Mouse (Mus musculus) NIH3T3 (cell line): ENCODE measurements around the gene Fam186b.

Experiments
- DNase-seq: peaks from one replicate; pipeline ENCODE4 v3.0.0-alpha.2; 2012; ENCODE audit warnings: low read depth

The Fam186b gene

DNA sequence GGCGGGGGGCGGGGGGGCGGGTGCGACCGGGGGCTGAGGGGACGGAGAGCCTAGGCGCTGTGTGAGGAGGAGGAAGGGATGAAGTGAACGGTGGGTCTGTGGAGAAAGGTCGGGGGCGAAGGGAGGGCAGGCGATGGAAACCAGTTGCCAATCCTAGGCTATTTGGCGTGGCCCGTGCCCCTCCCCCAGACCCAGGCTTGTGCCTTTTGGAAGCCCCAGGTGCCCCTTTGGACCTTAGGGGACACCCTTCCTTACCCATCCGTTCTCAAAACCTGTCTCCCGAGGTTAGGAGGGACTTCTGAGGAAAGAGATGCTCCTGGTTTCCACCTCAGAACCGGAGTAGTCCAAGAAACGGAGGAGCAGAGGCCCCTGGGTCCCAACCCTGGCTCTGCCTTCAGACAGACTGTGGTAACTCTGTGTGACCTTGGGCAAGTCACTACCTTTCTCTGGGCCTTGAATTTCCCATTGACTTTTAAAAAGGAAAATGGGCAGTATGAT lies at the start of gene Fam186b:
TSS of gene Fam186b (minus strand) at position 405 of the 498 bp plus-strand sequence.
- DNase-seq, result peak; percentile 28

DNA sequence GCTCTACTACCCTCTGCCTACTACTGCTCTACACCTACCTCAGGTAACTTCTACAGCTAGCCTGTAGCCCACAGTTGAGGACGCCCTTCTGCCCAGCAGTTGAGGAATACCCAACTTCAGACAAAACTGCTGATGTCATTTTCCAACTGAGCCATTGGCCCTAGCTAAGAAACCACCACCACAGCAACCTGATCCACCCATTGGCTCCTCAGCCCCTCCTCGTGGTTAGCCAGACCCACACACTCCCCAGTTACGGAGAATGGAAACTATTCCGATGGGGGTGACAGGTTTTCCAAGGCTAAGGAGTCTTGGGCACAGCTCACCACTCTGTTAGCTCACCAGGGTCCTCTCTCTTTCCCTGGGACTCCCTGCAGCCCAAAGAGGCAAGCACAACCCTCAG lies 49.3 kb upstream of the Fam186b start:
- DNase-seq, result peak; percentile 32

DNA sequence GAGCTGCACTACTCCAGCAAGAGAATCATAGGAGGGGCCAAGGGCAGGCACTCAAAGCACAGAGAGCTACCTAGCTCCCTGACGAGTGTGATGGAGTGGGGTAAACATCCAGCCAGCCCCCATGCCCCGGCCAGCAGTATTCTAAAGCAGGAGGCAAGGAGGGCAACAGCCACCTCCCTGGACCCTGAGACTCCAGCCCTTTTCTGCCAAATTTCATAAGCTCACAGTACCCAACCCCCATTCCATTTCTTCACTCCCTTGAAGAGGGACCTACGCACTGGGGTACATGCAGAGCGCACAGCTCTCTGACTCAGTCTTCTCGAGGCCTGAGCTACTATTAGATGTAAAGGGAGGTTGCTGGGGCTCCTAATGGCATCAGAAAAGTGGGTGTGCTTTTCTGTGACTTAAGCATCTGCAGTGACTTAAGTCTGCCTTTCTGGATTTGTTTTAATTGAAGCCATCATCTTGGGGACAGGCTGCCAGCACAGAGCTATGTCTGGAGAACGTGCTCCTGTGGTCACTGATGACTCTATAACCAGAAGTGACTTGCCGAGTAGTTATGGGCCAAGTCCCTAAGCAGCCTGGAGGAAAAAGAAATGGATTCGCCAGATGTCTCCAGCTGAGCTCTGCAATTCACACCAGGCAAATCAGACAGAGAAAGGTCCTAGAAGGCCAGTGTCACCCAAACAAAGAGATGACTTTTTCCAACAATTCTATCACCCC lies 48.6 kb upstream of the Fam186b start:
- DNase-seq, result peak; percentile 77

DNA sequence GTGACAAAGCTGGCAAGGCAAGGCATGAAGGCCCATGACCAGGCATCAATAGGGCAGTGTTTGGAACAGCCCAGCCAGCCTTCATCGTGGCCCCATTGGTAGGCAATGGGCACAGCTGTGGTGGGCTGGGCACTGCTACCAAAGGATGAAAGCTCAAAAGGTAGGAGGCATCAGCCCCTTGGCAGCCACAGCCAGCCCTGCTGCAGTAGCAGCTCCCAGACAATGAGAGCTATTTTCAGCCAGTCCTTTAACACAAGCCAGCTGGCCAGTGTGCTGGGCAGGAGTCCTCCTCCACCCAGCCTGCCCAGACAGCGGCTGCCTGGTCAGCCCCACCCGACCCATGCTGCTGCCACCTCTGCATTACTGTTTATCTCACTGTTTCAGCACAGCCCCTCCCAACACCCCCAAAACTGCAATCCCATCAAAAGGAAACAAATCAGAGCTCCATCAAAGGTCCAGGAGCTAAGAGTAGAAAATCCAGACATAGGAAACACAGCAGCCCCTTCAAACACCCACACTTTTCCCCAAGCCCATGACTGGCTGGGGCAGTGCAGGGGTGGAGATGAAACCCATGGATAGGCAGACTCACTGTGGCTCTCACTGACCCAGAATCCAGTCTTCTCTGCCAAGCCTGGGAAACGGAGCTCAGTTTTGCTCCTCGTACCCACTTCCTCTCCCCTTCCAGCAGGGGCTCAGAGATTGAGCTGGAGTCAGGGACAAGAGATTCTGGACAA lies 47.9 kb upstream of the Fam186b start:
- DNase-seq, result peak; percentile 77

DNA sequence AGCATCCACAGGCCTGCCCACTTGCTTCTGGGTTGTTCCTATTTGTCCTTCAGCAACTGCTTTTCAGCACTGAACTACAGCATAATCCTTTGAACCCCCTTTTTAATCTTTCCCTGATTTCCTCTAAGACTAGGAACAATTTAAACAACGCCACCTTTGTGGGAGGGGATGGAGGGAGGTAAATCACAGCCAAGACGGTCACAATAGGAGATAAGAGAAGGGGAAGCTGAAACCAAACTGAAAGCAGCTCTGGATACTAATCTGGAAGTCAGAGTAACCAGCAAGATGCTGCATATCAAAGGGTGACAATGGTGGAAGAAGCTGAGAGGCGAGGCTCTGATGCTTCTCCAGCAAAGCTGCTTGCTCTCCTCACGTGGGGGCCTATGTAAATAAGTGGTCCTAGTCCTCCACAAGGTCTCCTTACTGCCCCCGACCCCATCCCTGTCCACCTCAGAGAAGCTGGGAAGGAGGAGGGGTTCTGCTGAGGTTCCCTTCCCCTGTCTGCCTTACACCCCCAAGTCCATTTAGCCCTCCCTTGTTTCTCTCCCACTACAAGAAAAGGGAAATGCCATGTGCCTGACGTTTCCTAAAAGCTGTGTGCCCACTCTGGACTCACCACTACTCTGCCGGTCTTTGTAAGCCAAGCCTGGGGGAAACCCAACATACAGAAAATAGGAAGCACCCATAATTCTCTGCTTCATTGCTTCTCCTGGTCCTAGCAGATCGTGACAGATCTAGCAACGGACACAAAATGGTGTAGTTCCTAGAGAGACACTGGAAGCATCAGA lies 46.7 kb upstream of the Fam186b start:
- DNase-seq, result no peak

DNA sequence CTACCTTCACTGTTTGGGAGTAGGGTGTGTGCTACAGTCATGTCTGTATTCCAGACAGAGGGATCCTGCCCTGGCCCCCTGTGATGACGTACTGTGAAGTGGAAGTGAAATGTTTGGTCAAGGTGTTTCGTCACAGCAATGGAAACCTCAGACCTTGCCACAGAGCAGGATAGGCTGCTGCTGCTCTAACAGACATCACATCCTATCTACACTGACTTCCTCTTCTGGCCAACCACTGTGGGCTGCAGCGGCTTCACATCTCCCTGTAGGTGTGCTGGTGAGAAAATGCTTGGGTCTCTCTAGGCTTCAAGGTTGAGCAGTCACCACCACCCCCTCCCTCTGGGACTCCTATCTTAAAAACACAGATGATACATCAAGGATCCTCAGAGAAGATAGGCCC lies 45.4 kb upstream of the Fam186b start:
- no peak for DNase-seq

DNA sequence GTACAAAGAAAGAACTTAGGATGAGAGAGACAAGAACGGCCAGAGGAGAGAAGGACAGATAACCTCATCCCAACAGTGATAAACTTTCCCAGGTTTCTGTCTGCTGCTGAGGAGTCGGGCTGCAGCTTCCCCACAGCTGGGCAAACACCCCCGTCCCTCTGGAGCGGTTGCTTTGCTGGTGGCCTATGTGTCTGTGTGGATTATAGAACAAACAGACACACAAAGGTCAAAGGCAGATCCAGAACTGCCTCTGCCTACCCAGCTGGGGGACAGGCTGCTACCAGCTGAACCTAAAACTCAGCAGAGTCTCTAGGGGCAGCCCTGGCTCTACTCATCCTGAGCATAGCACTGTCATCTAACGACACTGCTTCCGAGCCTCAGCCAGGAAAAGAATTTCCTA lies 44.0 kb upstream of the Fam186b start:
- no peak for DNase-seq

DNA sequence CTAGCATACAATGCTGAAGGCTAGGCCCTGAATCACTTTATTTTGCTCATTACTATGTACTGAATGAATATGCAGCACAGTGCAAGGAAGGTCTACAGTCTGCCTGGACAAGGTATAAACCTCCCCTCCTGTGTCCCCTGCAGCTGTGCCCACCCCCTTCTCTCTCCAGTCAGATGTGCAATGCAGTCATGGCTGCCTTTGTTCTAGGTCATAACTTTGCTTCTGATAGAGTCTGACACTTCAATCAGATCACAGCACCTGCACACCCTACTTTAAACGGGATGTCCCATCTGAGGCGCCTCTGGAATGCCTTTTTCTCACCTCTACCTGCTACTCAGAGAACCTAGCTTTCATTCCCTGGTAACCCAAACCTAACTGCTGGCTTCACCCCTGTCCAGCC lies 43.2 kb upstream of the Fam186b start:
- no peak for DNase-seq

DNA sequence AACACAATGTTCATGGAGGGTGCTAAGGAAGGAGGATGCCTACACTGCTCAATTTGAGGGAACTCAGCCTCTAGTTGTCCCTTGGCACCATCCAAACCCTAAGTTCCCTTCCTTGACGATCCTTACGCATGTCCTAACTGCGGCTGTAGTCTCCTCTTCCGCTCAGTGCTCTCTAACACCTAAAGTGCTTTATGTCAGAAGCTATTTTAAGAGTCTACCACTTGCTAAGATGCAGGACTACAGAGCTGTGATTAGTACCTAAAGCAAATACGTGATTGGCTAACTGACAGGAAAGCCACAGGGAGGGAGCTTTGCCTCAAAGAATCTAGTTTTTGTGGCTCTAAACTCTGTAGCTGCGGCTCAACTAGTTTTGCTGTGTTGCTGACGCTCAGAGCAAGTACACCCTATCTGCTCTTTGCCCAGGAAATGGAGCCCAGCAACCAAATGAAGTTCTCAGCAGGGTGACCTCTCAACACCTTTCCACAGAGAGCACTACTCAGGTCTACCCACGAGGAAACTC lies 40.2 kb upstream of the Fam186b start:
- DNase-seq, result no peak

DNA sequence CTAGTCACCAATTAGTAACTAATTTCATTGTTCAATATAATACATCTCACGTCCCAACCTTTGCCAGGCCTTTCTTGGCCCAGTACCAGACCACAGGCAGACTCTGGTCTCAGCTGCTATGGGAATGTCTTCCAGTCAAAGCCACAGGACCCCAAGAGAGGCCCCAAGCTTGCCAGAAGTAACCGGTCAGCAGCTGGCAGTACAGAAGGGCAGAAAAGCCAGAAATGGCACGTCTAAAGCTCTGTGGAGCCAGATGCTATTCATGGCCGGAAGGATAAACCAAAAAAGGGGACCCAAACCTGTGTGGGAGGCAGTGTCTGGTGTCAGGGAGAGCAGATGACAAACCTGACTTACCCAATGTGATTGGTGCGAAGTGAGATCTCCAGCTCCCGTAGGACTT lies 38.8 kb upstream of the Fam186b start:
- peak; percentile 60 for DNase-seq

DNA sequence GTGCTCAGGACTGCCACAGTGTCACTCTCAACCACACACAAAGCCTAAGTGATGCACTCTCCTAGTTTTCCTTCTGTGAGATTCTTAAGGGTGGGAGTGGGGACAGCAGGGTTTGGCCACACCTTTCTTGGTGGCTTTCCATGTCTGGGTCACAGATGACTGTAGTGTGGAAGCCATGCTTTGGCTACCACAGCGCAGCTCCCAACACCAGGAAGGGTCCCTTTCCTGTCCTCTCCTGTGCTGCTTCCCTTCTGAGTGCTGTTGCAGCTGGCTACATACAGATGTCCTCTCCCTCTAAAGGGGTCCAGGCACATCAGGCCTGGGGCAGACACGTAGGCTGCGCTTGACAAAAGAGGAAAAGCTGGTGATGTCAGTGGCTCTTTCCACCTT lies 38.0 kb upstream of the Fam186b start:
- DNase-seq, result peak; percentile 23

DNA sequence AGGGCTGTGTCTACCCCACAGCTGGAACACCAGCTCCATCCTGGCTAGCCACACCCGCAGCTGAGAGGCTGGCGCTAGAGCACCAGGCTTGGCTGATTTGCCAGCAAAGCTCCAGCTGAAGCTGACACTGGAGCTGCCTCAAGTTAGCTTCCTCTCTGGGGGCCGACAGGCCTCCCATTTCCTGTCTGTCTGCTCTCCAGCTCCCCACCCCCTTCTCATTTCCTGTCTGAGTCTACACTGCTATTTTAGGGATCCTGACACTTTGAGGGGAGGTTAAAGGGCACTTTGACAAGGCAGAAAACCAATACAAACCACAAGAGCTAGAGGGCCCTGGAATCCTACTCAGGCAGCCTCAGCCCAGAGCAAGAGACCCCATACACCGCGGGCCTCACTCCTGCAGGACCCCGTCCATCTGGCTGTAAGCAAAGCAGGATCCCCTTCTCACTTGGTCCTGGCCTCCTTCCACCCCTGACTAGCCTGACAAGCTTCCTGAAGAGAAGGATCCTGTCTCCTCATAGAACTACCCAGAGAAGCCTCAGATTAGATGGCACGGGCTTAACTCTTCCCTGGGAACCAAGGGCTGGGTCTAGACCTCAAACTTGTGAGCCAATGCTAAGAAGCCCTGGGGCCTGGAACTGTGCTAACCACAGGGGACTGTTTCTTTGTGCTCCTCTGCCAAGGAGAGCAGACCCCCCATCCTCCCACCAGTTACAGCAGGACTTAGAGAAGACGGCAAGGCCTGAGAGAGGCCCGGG lies 37.4 kb upstream of the Fam186b start:
- DNase-seq, result peak; percentile 89

DNA sequence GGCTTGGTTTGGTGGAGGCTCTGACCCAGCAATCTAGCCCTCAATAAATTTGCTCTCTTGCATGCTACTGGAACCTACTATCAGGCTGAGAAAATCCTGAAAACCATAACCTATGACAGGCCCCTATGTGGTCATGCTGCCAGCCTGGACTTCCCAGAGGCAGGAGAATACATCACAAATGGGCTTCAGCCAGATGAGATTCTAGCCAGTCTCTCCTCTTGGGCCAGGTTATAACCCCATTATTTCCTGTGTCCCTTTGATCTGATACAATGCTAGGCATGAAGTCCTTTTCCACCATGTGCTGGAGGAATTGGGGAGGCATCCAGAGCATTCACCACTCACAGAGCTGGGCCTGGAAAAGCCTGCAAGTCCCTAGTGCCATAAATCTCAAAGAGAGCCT lies 36.4 kb upstream of the Fam186b start:
- no peak for DNase-seq

DNA sequence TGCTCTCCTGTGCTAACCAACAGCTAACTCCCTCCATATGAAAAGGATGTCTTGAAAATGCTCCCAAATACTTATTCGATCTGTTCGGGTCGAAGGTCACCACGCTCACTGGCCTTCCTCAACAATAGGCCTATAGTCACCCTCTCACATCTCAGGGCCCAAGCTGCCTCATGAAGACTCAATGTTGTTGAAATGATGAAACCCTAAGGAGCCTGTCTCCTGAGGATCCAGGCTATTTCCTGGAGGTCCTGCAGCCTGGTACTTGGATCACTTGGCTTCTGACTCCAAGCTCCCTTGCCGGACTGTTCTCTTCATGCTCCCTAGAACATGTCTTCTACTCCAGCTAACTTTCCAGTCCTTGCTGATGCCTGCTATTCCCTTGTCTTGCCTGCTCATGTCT lies 35.7 kb upstream of the Fam186b start:
- no peak for DNase-seq

DNA sequence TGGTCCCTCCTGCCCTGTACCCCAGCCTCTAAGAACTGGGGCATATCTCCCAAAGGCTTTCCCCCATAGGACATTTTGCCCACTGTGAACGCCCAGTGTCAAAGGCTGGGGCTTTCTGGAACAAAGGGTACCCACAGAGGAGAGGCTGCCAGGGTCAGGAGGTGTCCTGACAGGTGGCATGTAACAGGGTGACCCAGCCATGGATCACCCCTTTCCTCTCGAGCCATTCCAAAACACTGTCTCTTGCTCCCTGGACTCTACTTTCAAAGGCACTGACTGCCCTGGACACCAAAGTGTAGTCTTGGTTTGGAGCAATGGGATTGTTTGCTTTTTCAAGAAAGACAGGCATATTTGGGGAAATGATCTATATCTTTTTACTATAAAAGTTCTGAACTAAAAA lies 34.6 kb upstream of the Fam186b start:
- no peak for DNase-seq

DNA sequence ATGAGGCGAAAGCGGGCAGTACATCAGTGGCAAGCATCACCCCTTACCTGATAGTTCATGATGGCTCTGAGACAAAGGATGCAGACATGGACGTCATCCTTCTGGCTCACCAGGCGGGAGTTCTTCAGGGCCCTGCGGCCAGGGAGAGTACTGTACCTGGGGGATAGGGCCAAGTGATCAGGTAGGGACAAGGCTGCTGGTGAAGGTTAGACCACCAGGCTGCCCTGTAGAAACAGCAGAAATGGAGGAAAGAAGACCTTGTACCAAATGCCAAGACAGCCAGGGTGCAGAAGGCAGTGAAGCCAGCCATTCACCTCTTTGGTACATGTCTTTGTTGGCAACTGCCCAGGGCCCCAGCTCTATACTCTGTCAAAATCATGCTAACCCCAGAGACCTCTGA lies 32.3 kb upstream of the Fam186b start:
- no peak for DNase-seq

DNA sequence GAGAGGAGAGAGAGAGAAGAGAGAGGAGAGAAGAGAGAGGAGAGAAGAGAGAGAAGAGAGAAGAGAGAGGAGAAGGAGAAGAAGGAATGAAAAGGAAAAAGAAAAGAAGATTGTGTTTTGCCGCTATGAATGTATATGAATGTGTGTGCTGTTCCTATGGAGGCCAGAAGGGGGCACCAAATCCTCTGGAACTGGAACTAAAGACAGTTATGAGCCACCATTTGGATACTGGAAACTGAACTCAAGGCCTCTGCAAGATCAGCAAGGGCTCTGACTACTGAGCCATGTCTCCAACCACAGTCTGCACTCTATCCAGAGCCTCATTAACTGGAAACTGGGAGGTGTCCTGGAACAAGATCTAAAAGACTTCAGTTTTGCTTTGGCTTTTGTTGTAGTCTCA lies 31.3 kb upstream of the Fam186b start:
- peak; percentile 74 for DNase-seq

DNA sequence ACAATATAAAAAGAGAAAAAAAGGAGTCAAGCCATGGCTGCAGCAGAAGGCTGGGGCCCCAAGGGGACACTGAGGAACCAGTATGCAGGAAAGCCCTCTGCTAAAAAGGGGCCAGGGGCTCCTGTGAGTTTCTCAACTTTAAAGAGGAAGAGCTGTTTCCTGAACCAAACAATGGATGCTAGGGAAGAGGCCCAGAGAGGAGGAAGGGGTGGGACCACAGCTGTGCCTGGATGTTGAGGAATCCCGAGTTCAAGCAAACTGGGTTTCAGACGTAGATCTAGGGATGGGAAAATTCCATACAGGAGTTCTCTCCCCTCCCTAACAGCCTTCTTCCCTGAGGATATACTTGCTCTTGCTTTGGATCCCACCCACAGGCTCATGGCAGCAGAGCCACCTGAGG lies 30.7 kb upstream of the Fam186b start:
- DNase-seq, result no peak

DNA sequence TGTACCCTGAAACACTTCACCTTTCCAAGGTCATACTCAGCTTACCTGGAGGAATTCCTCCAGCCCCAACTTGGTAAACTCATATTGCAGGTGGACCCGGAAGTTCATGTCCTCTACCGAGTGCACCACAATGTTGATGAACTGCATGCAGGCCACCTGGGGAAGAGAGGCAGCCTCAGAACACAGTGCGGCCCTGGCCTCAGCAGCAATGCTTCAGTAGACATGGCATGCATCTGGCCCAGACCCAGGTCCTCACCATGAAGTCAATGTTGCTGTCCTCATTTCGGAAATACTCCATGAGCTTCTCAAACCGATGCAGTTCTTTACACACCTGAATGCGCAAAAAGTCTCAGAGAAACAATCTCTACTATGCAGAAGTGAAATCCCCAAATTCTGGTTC lies 29.9 kb upstream of the Fam186b start:
- no peak for DNase-seq

DNA sequence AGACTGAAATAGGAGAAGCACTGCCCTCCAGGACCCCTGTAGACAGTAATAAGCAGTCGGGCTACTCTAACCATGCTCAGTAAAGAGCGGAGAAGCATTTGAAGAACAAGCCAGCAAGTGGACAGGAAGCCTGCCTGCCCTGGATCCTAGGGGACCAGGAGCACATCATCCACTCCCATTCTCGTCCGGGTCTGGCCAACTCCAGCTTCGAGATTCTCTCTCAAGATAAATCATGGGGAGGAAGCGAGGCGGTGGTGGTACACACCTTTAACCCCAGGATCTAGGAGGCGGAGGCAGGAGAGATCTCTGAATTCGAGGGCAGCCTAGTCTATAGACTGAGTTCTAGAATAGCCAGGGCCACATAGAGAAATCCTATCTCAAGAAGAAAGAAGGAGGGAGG lies 28.5 kb upstream of the Fam186b start:
- no peak for DNase-seq

DNA sequence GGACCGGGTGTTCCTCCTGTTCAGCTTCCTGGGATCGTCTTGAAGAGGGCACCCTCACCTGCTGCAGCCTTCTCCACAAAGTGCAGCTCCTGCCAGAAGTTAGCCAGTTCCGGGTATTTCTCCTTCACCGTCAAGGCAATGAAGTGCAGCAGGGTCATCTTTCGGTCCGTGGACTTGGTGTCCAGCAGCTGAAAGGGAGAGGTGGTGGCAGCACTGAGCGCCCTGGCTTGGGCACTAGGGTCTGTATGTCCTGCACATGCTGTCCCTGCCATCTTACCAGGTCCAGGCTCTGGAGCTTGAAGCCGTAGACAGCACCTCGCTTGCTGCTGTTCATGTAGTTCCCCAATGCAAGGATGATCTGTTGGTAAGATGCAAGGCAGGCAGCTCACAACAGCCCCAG lies 25.3 kb upstream of the Fam186b start:
- DNase-seq, result no peak

DNA sequence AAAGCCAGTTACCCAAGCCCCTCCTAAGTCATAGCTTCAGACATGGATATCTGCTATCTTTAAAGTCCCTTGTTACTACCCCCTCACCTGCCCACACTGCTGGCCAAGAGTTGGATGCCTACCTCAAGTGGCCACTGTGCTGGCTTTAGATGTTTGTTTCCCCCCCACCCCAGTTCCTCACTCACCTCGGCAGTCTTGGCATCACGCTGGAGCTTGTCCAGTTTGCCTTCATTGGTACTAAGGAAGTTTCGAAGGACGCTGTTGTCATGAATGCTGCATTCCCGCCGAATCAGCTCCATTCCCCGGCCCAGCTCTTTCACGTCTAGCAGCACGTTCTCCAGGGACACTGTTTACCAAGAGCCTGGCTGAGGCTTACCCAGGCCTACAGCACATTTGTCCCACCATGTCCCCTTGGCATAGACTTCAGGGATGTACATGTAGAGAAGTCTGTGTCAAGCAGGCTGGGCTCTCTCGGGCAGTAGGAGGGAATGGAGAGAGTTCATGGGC lies 24.5 kb upstream of the Fam186b start:
- no peak for DNase-seq
